Mouse (Mus musculus): ENCODE measurements around the gene Nfatc2ip. TPM values are rescaled to one million over a fixed set of nuclear protein-coding genes. Genes with fewer than 3 reads are reported as not detected.
"Not testable (repeated sequence)": the region's sequence is repeated elsewhere in the genome, so short reads cannot be mapped to it uniquely, and the experiment has no call there.

Nfatc2ip gene
- polyA plus RNA-seq, 1 experiment from 2014 or later, result 1.9 TPM

DNA sequence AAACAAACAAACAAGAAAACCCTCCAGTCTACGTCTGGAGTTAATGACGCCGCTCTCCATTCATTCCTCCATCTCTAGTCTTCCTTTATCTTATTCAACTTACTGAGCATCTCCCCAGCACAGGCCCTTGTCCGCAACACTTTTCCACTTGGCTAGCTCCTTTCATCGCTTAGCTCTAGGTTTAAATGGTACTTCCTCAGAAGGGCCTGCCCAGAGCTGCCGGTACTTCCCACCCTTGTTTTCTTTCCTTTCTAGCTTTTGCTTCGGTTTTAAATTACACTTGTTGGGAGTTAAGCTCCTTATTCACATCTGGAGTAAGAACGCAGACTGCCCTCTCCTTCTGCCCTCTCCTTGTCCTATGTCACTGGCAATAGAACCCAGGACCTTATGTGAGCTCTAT, 20.5 kb upstream of the Nfatc2ip start:
- peaks cover 7% of the 10 kb centered on the region for H3K4me1 ChIP-seq (ENCODE audit: insufficient read depth, low read length)
- H3K9me3 ChIP-seq (ENCODE audit: low read length), result no peaks in the 10 kb centered on the region
- H3K27me3 ChIP-seq (ENCODE audit: insufficient read depth, low read length), result no peaks in the 10 kb centered on the region
- no peak overlapping the region for H3K9ac ChIP-seq (replicated peaks; ENCODE audit: low read length)
- WGBS, result 40% methylated on average over 8 of the region's 8 CpGs
- no peak overlapping the region for H3K27ac ChIP-seq (ENCODE audit: low read length)
- no peak overlapping the region for H3K4me2 ChIP-seq (replicated peaks; ENCODE audit: low read depth, low read length)
- no peaks in the 10 kb centered on the region for H3K36me3 ChIP-seq (ENCODE audit: insufficient read depth, low read length)
- no peak for ATAC-seq (ENCODE audit: low FRiP score, low TSS enrichment)
- no peak overlapping the region for H3K4me3 ChIP-seq (ENCODE audit: low read length)

DNA sequence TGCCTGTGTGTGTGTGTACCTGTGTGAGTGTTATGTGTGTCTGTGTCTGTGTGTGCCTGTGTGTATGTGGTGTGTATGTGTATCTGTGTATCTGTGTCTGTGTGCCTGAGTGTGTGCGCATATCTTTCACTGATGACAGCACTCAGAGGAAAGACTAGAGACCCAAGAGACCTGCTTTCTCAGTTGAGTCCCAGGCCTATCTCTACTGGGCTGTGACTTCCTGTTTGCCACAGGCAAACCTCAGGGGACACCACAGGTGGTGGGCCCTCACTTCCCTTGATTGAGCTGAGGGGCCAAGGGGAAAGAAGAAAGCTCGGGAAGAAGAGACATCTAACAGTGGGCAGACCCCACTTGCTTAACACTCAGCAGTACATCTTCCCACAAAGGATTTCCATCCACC, 20.1 kb upstream of the Nfatc2ip start:
- H3K4me1 ChIP-seq (ENCODE audit: insufficient read depth, low read length), result peaks cover 7% of the 10 kb centered on the region

DNA sequence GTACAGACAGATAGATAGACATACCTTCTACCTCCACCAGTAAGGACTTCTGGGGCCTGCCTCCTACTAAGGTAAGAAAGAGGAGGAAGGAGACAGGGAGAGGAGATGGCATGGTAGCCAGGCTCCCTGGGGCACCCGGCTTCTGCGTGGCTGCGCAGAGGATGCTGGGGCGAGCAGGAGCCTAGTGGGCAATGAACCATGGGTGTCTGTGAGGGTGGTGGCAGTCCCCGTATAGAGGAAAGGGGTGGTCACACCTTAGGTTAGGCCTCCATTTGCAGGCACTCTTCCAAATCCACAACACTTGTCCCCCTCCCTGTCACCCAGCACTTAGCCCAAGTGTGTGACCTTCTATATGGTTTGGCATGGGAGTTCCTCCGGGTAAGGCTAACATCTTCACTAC, 18.2 kb upstream of the Nfatc2ip start, which contains the start of gene Cd19:
Gene Cd19, minus strand, starts transcription at position 165 of the 400 bp plus-strand sequence.
- no peak within 1 kb of the TSS for H3K4me2 ChIP-seq (replicated peaks; ENCODE audit: low read depth, low read length)
- H3K4me3 ChIP-seq (ENCODE audit: low read length), result no peak within 1 kb of the TSS
- no peak within 1 kb of the TSS for H3K27ac ChIP-seq (ENCODE audit: low read length)
- H3K9me3 ChIP-seq (ENCODE audit: low read length), result no peaks in the 10 kb centered on the region
- peaks cover 7% of the 10 kb centered on the region for H3K4me1 ChIP-seq (ENCODE audit: insufficient read depth, low read length)
- H3K27me3 ChIP-seq (ENCODE audit: insufficient read depth, low read length), result no peaks in the 10 kb centered on the region
- no peak within 1 kb of the TSS; the same call in 1 of the 2 replicates for H3K9ac ChIP-seq (replicated peaks; ENCODE audit: low read length)
- no peaks in the 10 kb centered on the region for H3K36me3 ChIP-seq (ENCODE audit: insufficient read depth, low read length)
- no peak for ATAC-seq (ENCODE audit: low FRiP score, low TSS enrichment)
- WGBS, result 87% methylated on average over 6 of the region's 6 CpGs

More for the DNA sequence above, 20.1 kb upstream of the Nfatc2ip start:
- no peak overlapping the region for H3K27ac ChIP-seq (ENCODE audit: low read length)
- no peak overlapping the region for H3K4me2 ChIP-seq (replicated peaks; ENCODE audit: low read depth, low read length)
- WGBS, result 51% methylated on average over 2 of the region's 2 CpGs
- H3K27me3 ChIP-seq (ENCODE audit: insufficient read depth, low read length), result no peaks in the 10 kb centered on the region
- no peak overlapping the region for H3K9ac ChIP-seq (replicated peaks; ENCODE audit: low read length)
- ATAC-seq (ENCODE audit: low FRiP score, low TSS enrichment), result no peak
- H3K36me3 ChIP-seq (ENCODE audit: insufficient read depth, low read length), result no peaks in the 10 kb centered on the region
- no peak overlapping the region for H3K4me3 ChIP-seq (ENCODE audit: low read length)
- no peaks in the 10 kb centered on the region for H3K9me3 ChIP-seq (ENCODE audit: low read length)

DNA sequence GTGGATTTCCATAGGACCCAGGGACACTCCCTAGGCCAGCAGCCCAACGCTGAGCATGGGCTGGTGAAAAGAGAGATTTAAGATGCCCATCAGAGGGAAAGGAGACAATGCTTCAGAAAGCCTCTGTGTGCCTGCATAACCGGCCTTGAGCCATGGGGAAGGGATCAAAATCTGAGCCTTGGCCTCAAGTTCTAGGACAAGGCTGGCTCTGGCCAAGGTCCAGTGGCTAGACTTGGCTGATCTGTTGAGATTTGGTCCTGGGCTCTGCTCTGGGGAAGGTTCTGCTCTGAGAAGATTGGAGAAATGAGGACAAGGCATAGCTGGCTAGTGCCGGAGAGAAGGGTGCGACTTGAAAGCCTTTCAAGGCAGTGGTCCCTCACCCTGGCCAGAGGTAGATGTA, 14.5 kb upstream of the Nfatc2ip start:
- Histone ChIP-seq H3K9me3 (ENCODE audit: low read length) (no peaks in the 10 kb centered on the region), H3K4me2 (replicated peaks; ENCODE audit: low read depth, low read length) (no peak overlapping the region), H3K36me3 (ENCODE audit: insufficient read depth, low read length) (no peaks in the 10 kb centered on the region), H3K4me3 (ENCODE audit: low read length) (no peak overlapping the region), H3K4me1 (ENCODE audit: insufficient read depth, low read length) (no peaks in the 10 kb centered on the region), H3K9ac (replicated peaks; ENCODE audit: low read length) (no peak overlapping the region), H3K27me3 (ENCODE audit: insufficient read depth, low read length) (no peaks in the 10 kb centered on the region), H3K27ac (ENCODE audit: low read length) (no peak overlapping the region)
- WGBS, result 95% methylated on average over 4 of the region's 4 CpGs
- no peak for ATAC-seq (ENCODE audit: low FRiP score, low TSS enrichment)

DNA sequence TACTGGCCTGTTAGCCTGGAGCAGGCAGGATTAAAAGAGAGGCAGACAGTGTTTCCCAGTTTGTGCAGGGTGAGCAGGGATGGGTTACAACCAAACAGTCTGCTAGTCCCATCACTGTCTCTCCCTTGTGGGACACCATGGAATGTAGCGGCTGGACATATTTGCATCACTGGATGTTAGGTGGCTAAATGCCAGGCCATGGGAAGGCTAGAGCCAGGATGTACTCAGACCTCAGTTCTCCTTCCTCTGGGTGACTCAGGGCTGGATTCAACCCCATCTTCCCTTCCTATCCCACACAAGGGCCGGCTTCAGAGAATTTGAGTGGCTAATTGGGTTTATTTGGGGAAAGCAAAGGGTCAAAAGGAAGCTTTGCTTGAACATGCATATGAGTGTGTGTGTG, 12.1 kb upstream of the Nfatc2ip start:
- no peak overlapping the region for H3K9ac ChIP-seq (replicated peaks; ENCODE audit: low read length)
- no peaks in the 10 kb centered on the region for H3K9me3 ChIP-seq (ENCODE audit: low read length)
- H3K36me3 ChIP-seq (ENCODE audit: insufficient read depth, low read length), result no peaks in the 10 kb centered on the region
- no peaks in the 10 kb centered on the region for H3K4me1 ChIP-seq (ENCODE audit: insufficient read depth, low read length)
- H3K4me3 ChIP-seq (ENCODE audit: low read length), result no peak overlapping the region
- no peak for ATAC-seq (ENCODE audit: low FRiP score, low TSS enrichment)
- WGBS, result 77% methylated on average over 2 of the region's 2 CpGs
- no peak overlapping the region for H3K4me2 ChIP-seq (replicated peaks; ENCODE audit: low read depth, low read length)
- H3K27me3 ChIP-seq (ENCODE audit: insufficient read depth, low read length), result no peaks in the 10 kb centered on the region
- no peak overlapping the region for H3K27ac ChIP-seq (ENCODE audit: low read length)

DNA sequence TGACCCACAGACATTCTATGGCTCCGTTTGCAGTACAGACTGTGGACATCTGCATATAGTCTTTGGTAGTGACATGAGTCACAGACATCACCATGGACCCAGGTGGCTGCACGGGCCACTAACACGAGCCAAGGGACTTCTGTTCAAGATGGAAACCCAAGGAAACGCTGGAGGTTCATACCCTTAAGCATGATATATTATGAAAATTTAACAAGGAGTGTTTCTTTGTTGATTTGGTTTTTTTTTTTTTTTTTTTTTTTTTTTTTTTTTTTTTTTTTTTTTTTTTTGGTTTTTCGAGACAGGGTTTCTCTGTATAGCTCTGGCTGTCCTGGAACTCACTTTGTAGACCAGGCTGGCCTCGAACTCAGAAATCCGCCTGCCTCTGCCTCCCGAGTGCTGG, 6.0 kb upstream of the Nfatc2ip start:
- H3K9me3 ChIP-seq (ENCODE audit: low read length); ATAC-seq (ENCODE audit: low FRiP score, low TSS enrichment); H3K27ac ChIP-seq (ENCODE audit: low read length); H3K36me3 ChIP-seq (ENCODE audit: insufficient read depth, low read length); H3K9ac ChIP-seq (replicated peaks; ENCODE audit: low read length); H3K4me1 ChIP-seq (ENCODE audit: insufficient read depth, low read length); H3K4me2 ChIP-seq (replicated peaks; ENCODE audit: low read depth, low read length); H3K4me3 ChIP-seq (ENCODE audit: low read length); H3K27me3 ChIP-seq (ENCODE audit: insufficient read depth, low read length): not testable (repeated sequence)
- WGBS, result 73% methylated on average over 6 of the region's 8 CpGs

DNA sequence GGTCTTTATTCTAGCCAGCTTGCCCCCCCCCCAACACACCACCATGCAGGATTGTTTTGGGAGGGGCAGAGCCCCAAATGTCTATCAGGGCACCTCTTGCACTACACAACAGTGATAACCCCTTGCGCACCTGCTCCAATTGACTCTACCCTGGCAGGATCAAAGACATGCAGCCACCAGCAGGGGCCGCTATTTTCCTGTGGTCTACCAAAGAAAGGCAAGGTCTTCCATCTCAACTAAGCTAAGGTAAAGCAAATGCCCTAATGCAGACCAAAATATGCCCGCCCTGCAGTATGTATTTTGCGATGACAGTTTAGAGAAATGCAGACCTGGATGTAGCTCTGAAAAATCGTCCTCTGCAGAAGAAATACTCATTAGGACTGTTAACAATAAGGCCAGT, 3.0 kb upstream of the Nfatc2ip start:
- ATAC-seq (ENCODE audit: low FRiP score, low TSS enrichment), result no peak
- Histone ChIP-seq H3K27ac (ENCODE audit: low read length) (no peak overlapping the region), H3K4me2 (replicated peaks; ENCODE audit: low read depth, low read length) (no peak overlapping the region), H3K9ac (replicated peaks; ENCODE audit: low read length) (no peak overlapping the region), H3K4me1 (ENCODE audit: insufficient read depth, low read length) (peaks cover 9% of the 10 kb centered on the region), H3K27me3 (ENCODE audit: insufficient read depth, low read length) (no peaks in the 10 kb centered on the region), H3K36me3 (ENCODE audit: insufficient read depth, low read length) (no peaks in the 10 kb centered on the region), H3K4me3 (ENCODE audit: low read length) (no peak overlapping the region), H3K9me3 (ENCODE audit: low read length) (no peaks in the 10 kb centered on the region)
- 11% methylated on average over 5 of the region's 5 CpGs for WGBS

DNA sequence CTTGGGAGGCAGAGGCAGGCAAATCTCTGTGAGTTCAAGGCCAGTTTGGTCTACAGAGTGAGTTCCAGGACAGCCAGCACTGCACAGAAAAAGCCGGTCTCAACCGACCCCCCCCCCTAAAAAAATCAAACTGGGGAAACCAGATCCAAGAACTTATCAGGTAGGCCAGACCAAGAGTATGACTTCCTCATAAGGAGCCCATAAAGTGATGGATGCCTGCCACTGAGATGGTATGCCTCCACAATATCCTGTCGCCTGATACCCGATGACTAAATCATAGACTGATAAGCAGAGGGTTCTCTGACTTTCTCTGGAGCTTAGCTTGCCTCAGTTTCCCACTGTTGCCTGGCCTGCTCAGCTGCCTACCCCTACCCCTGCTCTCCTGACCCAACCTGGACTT, 1.3 kb upstream of the Nfatc2ip start:
- ATAC-seq (ENCODE audit: low FRiP score, low TSS enrichment), result no peak
- no peak overlapping the region for H3K4me3 ChIP-seq (ENCODE audit: low read length)
- WGBS, result 93% methylated on average over 4 of the region's 4 CpGs
- peaks cover 9% of the 10 kb centered on the region for H3K4me1 ChIP-seq (ENCODE audit: insufficient read depth, low read length)
- no peak overlapping the region for H3K4me2 ChIP-seq (replicated peaks; ENCODE audit: low read depth, low read length)
- no peaks in the 10 kb centered on the region for H3K27me3 ChIP-seq (ENCODE audit: insufficient read depth, low read length)
- H3K27ac ChIP-seq (ENCODE audit: low read length), result no peak overlapping the region
- no peaks in the 10 kb centered on the region for H3K36me3 ChIP-seq (ENCODE audit: insufficient read depth, low read length)
- no peak overlapping the region for H3K9ac ChIP-seq (replicated peaks; ENCODE audit: low read length)
- no peaks in the 10 kb centered on the region for H3K9me3 ChIP-seq (ENCODE audit: low read length)

DNA sequence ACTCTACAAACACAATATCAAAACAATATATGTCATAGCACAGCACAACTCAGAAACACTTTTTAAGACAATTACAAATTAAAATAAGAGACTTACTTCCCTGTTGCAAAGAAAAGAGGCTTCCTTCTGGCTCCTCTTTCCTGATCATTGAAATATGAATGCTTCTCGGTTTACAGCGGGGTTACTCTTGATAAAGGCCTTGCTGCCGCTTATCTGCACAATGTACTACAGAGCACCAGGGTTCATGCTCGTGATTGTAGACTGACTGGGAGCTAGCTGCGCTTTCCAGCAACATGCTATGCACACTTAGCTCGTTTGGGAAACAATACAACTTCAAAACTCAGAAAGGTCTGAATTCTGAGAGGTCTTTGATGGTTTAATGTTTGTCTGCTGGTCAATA, 684 bp upstream of the Nfatc2ip start:
- Histone ChIP-seq H3K9me3 (ENCODE audit: low read length) (no peaks in the 10 kb centered on the region), H3K27ac (ENCODE audit: low read length) (no peak overlapping the region), H3K4me1 (ENCODE audit: insufficient read depth, low read length) (peaks cover 9% of the 10 kb centered on the region), H3K9ac (replicated peaks; ENCODE audit: low read length) (0 out of 2 replicates have a peak overlapping the region, but pooled peaks have one; percentile 35), H3K4me2 (replicated peaks; ENCODE audit: low read depth, low read length) (peak overlapping the region; percentile 43), H3K27me3 (ENCODE audit: insufficient read depth, low read length) (no peaks in the 10 kb centered on the region), H3K36me3 (ENCODE audit: insufficient read depth, low read length) (no peaks in the 10 kb centered on the region), H3K4me3 (ENCODE audit: low read length) (peak overlapping the region; percentile 15; the same call in 1 of the 2 replicates)
- no peak for ATAC-seq (ENCODE audit: low FRiP score, low TSS enrichment)
- WGBS, result 56% methylated on average over 6 of the region's 6 CpGs

DNA sequence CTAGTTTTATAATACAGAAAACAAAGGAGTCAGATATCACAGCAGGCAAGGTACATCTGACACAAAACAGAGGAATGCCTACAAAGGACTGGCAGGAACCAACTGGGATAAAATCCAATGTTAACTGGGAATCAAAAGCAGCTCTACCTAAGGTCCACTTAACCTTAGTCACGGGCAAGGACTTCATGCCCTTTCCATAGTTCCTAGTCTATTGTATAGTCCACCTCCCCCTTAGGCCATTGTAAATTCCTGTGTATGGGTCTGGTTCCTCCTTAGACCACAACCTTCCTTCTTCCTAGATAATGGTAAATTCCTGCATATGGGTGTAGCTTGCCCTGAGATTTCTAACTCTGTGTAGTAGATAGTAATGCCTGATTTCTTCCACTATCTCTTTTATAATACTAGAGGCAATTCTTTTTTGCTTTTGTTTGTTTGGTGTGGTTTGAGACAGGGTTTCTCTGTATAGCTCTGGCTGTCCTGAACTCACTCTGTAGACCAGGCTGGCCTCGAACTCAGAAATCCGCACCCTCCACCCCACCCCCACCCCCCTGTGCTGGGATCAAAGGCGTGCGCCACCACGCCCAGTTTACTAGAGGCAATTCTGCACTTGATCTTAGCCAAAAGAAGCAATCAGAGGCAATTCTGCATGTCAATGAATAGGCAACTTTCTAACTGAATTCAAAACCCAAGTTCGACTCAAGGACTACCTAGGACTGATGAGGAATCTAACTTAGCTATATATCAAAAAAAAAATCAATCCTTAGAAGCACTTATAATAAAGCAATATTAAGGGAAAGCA, 4.3 kb downstream of the Nfatc2ip start:
- H3K4me2 ChIP-seq (replicated peaks; ENCODE audit: low read depth, low read length); H3K27ac ChIP-seq (ENCODE audit: low read length); H3K9me3 ChIP-seq (ENCODE audit: low read length); H3K9ac ChIP-seq (replicated peaks; ENCODE audit: low read length); ATAC-seq (ENCODE audit: low FRiP score, low TSS enrichment); H3K27me3 ChIP-seq (ENCODE audit: insufficient read depth, low read length); H3K4me3 ChIP-seq (ENCODE audit: low read length); H3K4me1 ChIP-seq (ENCODE audit: insufficient read depth, low read length): not testable (repeated sequence)
- WGBS, result 89% methylated on average over 7 of the region's 7 CpGs
- H3K36me3 ChIP-seq (ENCODE audit: insufficient read depth, low read length), result peaks cover 31% of the 10 kb centered on the region
